Mouse (Mus musculus): ENCODE data around the gene Klhl29. TPM values are rescaled to one million over a fixed set of nuclear protein-coding genes. Genes with fewer than 3 reads are reported as not detected.
A peak's percentile ranks its signal among the peaks of the same experiment; 100 is the strongest.

Klhl29 gene
- polyA plus RNA-seq, 1 experiment from 2014 or later = 2.3 TPM

DNA sequence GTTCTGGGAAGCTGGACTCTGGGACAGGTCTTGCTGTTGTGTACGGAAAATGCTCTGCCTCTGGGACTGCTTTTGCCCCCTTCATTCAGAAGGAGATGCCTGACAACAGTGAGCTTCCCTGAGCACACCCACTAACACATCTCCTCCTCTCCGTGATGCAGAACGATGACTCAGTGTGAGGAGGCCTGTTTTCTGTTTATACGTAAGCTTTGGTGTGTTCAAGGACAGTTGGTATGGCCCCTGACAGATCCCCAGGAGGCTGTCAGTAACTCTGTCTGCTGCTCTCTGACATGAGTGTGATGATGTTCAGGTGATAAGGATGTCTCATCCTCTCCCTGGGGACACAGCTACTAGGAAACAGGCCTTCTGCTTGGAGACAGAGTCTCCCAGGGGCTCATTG lies 193.3 kb downstream of the Klhl29 start:
- H3K4me1 ChIP-seq = peaks cover 24% of the 10 kb centered on the region
- H3K4me3 ChIP-seq = no peak overlapping the region
- no peaks in the 10 kb centered on the region for H3K27me3 ChIP-seq
- H3K9ac ChIP-seq = no peak overlapping the region
- H3K27ac ChIP-seq = no peak overlapping the region
- no peak for ATAC-seq (ENCODE audit: low FRiP score, low read depth)
- H3K9me3 ChIP-seq = no peaks in the 10 kb centered on the region
- H3K4me2 ChIP-seq (replicated peaks) = no peak overlapping the region
- no peaks in the 10 kb centered on the region for H3K36me3 ChIP-seq
- 83% methylated on average over 4 of the region's 4 CpGs for WGBS

DNA sequence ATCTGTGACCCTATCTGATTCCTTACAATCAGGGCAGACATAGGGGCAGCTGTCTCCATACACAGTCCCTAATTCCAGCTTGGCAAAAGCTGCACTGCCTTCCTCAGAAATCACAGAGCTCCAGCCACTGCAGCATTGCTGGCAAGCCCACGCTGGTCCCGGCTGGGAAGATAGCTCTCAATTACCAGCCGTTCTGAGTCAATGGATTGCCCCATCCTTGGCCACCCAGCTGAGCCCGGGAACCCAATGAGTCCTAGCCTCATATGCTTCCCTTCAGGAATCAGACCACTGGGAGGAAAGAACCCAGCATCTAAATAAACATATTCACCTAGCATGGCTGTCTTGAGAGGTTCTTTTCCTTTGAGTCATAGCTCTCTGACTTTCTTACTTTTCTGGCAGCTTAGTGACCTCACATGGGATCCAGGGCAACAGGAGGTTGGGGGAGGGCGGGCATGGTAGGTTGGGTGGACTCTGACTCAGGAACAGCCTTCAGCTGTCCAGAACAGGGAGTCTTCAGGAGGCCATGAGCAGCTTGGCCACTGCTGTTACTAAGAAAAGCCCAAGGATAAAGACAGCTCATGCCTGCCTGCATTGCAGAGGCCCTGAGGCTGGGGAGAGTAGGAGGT lies 198.7 kb downstream of the Klhl29 start:
- ATAC-seq (ENCODE audit: low FRiP score, low read depth) = no peak
- H3K9me3 ChIP-seq = no peaks in the 10 kb centered on the region

DNA sequence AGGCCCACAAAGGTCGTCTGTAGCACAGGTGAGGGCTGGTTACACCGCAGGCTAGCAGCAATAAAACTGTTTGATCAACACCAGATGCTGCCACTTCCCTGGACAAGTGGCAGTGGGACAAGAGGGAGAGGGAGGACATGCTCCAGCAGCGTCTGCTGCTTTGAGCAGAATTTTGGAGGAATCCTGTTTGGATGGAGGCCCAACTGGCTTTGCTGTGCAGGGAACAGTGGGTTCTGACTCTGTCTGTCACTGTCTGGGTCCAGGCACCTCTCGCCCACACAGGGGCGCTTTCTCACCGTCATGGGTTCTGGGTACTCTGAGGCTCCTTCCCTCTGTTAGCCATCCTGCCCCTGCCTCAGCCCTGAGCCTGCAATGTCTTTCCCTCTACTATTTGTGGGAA lies 209.3 kb downstream of the Klhl29 start:
- Histone ChIP-seq H3K4me2 (replicated peaks) (no peak overlapping the region), H3K4me1 (peaks cover 20% of the 10 kb centered on the region), H3K9me3 (no peaks in the 10 kb centered on the region), H3K27me3 (no peaks in the 10 kb centered on the region), H3K9ac (no peak overlapping the region), H3K36me3 (no peaks in the 10 kb centered on the region), H3K27ac (no peak overlapping the region), H3K4me3 (no peak overlapping the region)
- 16% methylated on average over 6 of the region's 6 CpGs for WGBS
- ATAC-seq (ENCODE audit: low FRiP score, low read depth) = peak; percentile 32; the same call in 1 of the 2 replicates

More for the DNA sequence above, 198.7 kb downstream of the Klhl29 start:
- Histone ChIP-seq H3K27me3 (no peaks in the 10 kb centered on the region), H3K36me3 (no peaks in the 10 kb centered on the region), H3K27ac (no peak overlapping the region), H3K4me3 (no peak overlapping the region), H3K9ac (no peak overlapping the region), H3K4me2 (replicated peaks) (no peak overlapping the region), H3K4me1 (peaks cover 8% of the 10 kb centered on the region; the same call in 1 of the 2 replicates)
- 64% methylated on average over 5 of the region's 5 CpGs for WGBS

DNA sequence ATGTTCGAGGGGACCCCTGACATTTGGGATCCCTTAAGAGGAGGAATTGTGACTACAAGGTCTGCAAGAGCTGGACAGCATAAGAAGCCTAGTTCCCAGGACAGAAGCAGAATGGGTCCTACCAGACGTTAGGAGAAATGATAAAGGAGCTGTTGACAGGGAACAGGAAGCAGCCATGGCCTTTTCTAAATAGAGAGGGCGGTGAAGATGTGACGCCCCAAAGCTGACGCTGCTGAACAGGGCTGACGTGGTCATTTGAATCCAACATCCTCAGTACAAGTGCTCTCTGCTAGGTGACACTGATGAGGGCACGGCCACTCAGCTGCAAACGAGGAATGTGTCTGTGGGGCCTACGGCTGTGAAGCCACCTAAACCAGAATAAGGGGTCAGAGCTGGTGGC lies 210.1 kb downstream of the Klhl29 start:
- Histone ChIP-seq H3K9me3 (no peaks in the 10 kb centered on the region), H3K4me3 (no peak overlapping the region), H3K27ac (no peak overlapping the region), H3K27me3 (no peaks in the 10 kb centered on the region), H3K4me1 (peaks cover 20% of the 10 kb centered on the region), H3K36me3 (no peaks in the 10 kb centered on the region), H3K9ac (no peak overlapping the region), H3K4me2 (replicated peaks) (no peak overlapping the region)
- 54% methylated on average over 9 of the region's 9 CpGs for WGBS
- no peak for ATAC-seq (ENCODE audit: low FRiP score, low read depth)

DNA sequence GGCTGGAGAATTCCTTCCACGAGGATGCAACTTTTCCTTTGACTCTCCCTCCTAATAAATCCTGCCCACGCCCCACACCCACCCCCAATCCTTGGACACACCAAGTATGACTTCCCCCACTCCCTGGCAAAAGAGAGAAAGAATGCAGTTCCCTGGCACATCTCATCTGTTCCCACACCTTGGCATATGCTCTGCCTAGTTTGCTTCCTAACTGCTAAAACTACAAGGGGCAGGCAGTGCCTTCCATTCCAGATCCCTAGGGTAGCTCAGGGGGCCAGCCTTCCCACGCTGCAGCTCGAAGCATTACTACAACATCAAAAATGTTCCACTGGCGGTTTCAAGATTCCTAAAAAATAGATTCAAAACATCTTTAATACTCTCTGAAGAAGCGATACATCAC lies 212.8 kb downstream of the Klhl29 start:
- 63% methylated on average over 6 of the region's 6 CpGs for WGBS
- no peak overlapping the region for H3K4me3 ChIP-seq
- no peak overlapping the region for H3K4me2 ChIP-seq (replicated peaks)
- ATAC-seq (ENCODE audit: low FRiP score, low read depth) = no peak
- H3K27me3 ChIP-seq = no peaks in the 10 kb centered on the region
- no peak overlapping the region for H3K9ac ChIP-seq
- no peaks in the 10 kb centered on the region for H3K9me3 ChIP-seq
- peaks cover 20% of the 10 kb centered on the region for H3K4me1 ChIP-seq
- H3K36me3 ChIP-seq = no peaks in the 10 kb centered on the region
- 0 out of 2 replicates have a peak overlapping the region, but pooled peaks have one; percentile 15 for H3K27ac ChIP-seq

DNA sequence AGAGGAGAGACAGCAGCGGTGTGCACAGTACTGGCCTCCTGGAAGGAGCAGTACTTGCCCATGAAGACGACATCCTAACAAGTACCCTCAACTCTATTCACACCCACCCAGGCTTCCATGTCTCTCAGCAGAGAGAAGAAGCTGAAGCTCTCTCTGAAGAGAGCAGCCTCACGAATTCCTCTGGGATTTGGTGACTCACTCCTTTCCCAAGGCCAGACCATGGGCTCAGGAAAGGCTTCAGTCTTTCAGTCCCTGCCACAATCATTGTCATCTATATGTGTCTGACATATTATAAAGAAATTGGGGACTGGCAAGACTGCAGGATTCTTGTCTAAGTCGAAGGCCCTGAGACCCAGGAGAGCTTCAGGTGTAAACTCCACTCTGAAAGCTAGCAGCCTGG lies 213.9 kb downstream of the Klhl29 start:
- Histone ChIP-seq H3K4me1 (peaks cover 27% of the 10 kb centered on the region), H3K4me3 (no peak overlapping the region), H3K9ac (no peak overlapping the region), H3K27ac (no peak overlapping the region), H3K36me3 (no peaks in the 10 kb centered on the region), H3K9me3 (no peaks in the 10 kb centered on the region), H3K27me3 (no peaks in the 10 kb centered on the region), H3K4me2 (replicated peaks) (no peak overlapping the region)
- 88% methylated on average over 4 of the region's 4 CpGs for WGBS
- no peak for ATAC-seq (ENCODE audit: low FRiP score, low read depth)

DNA sequence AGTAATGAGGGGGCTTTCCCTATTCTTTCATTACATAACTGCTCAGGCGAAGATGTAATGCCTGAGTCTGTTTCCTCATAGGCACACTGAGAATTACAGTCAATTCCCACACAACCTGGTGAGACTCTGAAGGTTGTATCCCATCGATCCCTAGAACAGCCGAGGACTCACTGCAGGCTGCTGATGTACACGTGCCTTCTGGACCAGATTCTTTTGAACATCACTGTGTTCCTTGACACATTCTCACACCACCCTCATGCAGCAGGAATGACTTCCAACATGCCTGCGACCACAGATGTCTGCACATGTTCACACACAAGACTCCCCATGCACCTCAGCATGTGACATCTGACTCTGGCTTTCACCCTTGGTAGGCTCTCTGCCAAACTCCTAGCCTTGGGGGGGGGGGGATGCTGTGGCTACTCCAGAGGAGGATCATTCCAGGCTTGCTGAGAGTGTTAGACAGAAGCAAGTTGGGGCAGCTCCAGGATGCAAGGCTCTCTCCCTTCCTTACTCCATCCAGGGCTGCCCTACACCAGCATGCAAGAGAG lies 217.5 kb downstream of the Klhl29 start:
- ATAC-seq (ENCODE audit: low FRiP score, low read depth) = no peak
- WGBS = 80% methylated on average over 5 of the region's 5 CpGs
- Histone ChIP-seq H3K9ac (no peak overlapping the region), H3K4me3 (no peak overlapping the region), H3K36me3 (no peaks in the 10 kb centered on the region), H3K27ac (no peak overlapping the region), H3K4me1 (peaks cover 14% of the 10 kb centered on the region), H3K9me3 (no peaks in the 10 kb centered on the region), H3K27me3 (no peaks in the 10 kb centered on the region), H3K4me2 (replicated peaks) (no peak overlapping the region)

DNA sequence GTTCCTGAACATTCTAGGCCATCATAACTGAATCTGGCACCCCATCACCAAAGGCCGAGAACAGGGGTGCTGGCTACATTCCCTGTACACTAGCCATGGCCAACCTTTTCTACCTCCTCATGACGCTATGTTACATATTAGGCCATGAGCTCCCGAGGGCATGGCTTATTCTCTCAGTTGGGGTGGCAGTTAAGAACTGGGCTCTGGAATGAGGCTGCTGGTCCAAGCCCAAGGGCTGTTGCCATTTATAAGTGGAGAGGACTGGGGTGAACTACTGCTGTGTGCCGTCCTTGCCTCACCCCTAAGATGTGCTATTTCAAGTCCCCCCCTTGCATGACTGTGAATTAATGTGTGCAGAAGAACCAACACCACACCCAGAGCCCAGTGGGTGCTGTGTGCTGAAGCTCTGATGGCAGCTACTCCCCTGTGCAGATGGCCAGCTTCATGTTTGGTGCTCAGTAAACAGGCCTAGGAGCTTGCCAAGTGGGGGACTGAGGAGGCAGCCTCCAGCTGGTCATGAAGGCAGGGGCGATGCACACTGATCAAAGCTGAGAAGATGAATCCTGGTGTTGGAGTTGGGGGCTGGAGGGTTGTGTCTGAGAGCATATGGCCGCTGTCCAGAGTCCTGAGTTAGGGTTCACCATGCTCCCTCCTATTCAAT lies 218.3 kb downstream of the Klhl29 start:
- WGBS = 70% methylated on average over 6 of the region's 6 CpGs
- no peaks in the 10 kb centered on the region for H3K9me3 ChIP-seq

DNA sequence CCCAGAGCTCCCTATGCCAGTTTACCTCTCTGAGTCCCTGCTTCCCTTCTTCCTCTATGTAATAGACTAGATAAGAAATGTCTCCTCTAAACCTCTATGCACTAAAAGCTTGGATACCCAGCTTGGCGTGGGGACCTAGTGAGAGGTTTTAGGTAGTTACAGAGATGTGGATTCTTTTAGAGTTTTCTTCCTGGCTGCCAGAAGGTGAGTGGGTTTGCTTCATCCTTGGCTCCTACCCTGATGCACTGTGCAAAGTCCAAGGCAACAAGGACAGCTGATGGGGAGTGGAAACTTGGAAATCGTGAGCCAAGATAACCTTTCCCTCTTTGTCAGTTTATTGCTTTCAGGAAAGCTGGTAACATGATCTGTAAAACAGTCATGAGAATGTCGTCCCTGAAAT lies 220.3 kb downstream of the Klhl29 start:
- no peak for ATAC-seq (ENCODE audit: low FRiP score, low read depth)
- 62% methylated on average over 3 of the region's 3 CpGs for WGBS
- Histone ChIP-seq H3K4me3 (no peak overlapping the region), H3K9me3 (no peaks in the 10 kb centered on the region), H3K4me2 (replicated peaks) (no peak overlapping the region), H3K27me3 (no peaks in the 10 kb centered on the region), H3K27ac (no peak overlapping the region), H3K4me1 (peaks cover 23% of the 10 kb centered on the region), H3K36me3 (no peaks in the 10 kb centered on the region), H3K9ac (no peak overlapping the region)

More for the DNA sequence above, 218.3 kb downstream of the Klhl29 start:
- Histone ChIP-seq H3K27me3 (no peaks in the 10 kb centered on the region), H3K4me1 (peaks cover 12% of the 10 kb centered on the region), H3K4me3 (no peak overlapping the region), H3K9ac (no peak overlapping the region), H3K36me3 (no peaks in the 10 kb centered on the region), H3K4me2 (replicated peaks) (no peak overlapping the region), H3K27ac (no peak overlapping the region)
- no peak for ATAC-seq (ENCODE audit: low FRiP score, low read depth)

DNA sequence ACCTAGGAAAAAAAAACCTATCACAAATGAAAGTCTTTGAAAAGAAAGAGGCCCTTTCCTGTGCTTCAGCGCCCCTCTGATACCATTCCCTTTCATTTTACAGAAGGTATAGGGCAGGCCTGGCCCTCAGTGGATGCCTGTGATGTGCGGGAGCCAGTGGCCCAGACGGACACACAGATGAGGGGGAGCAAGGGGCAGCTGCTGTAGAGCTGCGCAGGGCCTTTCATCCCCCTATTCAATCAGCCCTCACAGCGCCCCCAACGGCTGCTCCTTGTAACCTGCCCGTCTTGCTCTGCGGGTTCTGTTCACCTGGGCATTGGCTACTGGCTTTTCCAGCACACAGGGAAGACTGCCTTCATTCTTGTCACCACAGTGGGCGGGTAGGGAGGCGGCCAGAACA lies 223.6 kb downstream of the Klhl29 start:
- Histone ChIP-seq H3K4me2 (replicated peaks) (no peak overlapping the region), H3K36me3 (peaks cover 5% of the 10 kb centered on the region; the same call in 1 of the 2 replicates), H3K27ac (0 out of 2 replicates have a peak overlapping the region, but pooled peaks have one; percentile 44), H3K9ac (no peak overlapping the region), H3K9me3 (no peaks in the 10 kb centered on the region), H3K4me1 (peaks cover 21% of the 10 kb centered on the region), H3K27me3 (no peaks in the 10 kb centered on the region), H3K4me3 (no peak overlapping the region)
- 13% methylated on average over 10 of the region's 10 CpGs for WGBS
- ATAC-seq (ENCODE audit: low FRiP score, low read depth) = no peak

DNA sequence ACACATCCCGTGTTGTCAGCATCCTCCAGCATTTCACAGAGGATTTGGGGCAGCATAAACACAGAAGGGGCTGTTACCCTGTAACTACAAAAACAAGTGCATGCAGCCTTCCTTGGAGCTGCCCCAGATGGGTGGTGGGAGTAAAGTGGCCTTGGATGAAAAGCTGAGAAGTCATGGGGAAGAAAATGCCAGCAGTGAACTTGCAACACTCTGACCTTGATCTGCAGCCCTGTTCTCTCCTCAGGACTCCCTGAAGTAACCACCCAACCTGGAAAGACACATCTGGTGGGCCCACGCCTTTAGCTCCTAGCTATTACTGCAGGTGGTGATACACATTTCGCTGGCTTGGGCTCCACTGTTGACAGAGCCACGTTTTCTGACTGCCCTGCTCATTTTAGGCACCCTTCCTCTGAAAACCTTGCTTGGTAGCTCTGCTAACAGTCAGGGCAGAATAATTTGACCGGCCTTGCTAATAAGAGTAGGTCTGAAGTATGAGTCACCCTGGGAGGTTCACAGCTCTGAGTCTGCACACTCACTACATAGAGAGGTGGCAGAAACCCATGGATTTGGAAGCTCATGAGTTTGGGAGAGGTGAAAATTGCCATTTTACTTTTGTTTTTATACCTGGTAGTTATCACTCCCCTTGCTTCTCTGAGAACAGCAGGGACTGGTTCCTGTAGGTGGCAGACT lies 228.0 kb downstream of the Klhl29 start:
- Histone ChIP-seq H3K27me3 (no peaks in the 10 kb centered on the region), H3K36me3 (peaks cover 5% of the 10 kb centered on the region; the same call in 1 of the 2 replicates), H3K9ac (no peak overlapping the region), H3K27ac (no peak overlapping the region), H3K4me3 (no peak overlapping the region), H3K4me1 (peaks cover 41% of the 10 kb centered on the region), H3K9me3 (no peaks in the 10 kb centered on the region), H3K4me2 (replicated peaks) (no peak overlapping the region)
- WGBS = 67% methylated on average over 5 of the region's 5 CpGs
- ATAC-seq (ENCODE audit: low FRiP score, low read depth) = no peak
